Mouse (Mus musculus): ENCODE measurements around the gene Sp100. TPM values are rescaled to one million over a fixed set of nuclear protein-coding genes. Genes with fewer than 3 reads are reported as not detected.

Gene Sp100
- polyA plus RNA-seq (2012; rRNA removed) = 1.7 and 2.1 TPM in 2 replicates

GRCm38 (mm10) chr1:85649881-85650280, at the start of gene Sp100:
Gene Sp100, plus strand, starts transcription at chr1:85649988.

GRCm38 (mm10) chr1:85600078-85600477, 49.7 kb upstream of the Sp100 start, which contains the start of gene Sp140:
Gene Sp140, plus strand, starts transcription at chr1:85600378.

Other genes starting within 250 kb of the Sp100 start
- not detected in 2 replicates for gene G530012D18Rik, start 74.3 kb upstream of the Sp100 start, polyA plus RNA-seq (2012; rRNA removed)
- 1.1 and 1.9 TPM in 2 replicates for gene Sp110, start 51.2 kb upstream of the Sp100 start, polyA plus RNA-seq (2012; rRNA removed)
- gene Sp140, start 49.6 kb upstream of the Sp100 start, polyA plus RNA-seq (2012; rRNA removed) = 0.71 and 1.3 TPM in 2 replicates
- gene A630001G21Rik, start 128.7 kb downstream of the Sp100 start, polyA plus RNA-seq (2012; rRNA removed) = 1.0 and 2.4 TPM in 2 replicates
- gene Cab39, start 143.5 kb downstream of the Sp100 start, polyA plus RNA-seq (2012; rRNA removed) = 91.7 and 103 TPM in 2 replicates
- gene Itm2c, start 244.3 kb downstream of the Sp100 start, polyA plus RNA-seq (2012; rRNA removed) = 156 and 169 TPM in 2 replicates